Mouse (Mus musculus) left cerebral cortex, postnatal 25 days (tissue): ENCODE measurements around the gene Hemk1. TPM values are rescaled to one million over a fixed set of nuclear protein-coding genes. Genes with fewer than 3 reads are reported as not detected.

ENCODE experiments used
- DNase-seq, 2 experiments: peaks; one replicate each; pipeline ENCODE4 v3.0.0; 2022; ENCODE audit warnings: low spot score in 2 of 2, mixed read lengths in 1 of 2
- intact Hi-C: fragments of 180-260 bp; cut with DNase I; formaldehyde crosslinking; loops from one replicate; pipeline ENCODE4 v1.15.1; 2025
- total RNA-seq, 2 experiments: library from RNA; stranded (reverse); gene quantifications; 2 replicates each; pipeline ENCODE4 v1.2.3; 2021

The Hemk1 gene
- total RNA-seq, 2 experiments from 2014 or later = 17.2 to 18.2 TPM

DNA sequence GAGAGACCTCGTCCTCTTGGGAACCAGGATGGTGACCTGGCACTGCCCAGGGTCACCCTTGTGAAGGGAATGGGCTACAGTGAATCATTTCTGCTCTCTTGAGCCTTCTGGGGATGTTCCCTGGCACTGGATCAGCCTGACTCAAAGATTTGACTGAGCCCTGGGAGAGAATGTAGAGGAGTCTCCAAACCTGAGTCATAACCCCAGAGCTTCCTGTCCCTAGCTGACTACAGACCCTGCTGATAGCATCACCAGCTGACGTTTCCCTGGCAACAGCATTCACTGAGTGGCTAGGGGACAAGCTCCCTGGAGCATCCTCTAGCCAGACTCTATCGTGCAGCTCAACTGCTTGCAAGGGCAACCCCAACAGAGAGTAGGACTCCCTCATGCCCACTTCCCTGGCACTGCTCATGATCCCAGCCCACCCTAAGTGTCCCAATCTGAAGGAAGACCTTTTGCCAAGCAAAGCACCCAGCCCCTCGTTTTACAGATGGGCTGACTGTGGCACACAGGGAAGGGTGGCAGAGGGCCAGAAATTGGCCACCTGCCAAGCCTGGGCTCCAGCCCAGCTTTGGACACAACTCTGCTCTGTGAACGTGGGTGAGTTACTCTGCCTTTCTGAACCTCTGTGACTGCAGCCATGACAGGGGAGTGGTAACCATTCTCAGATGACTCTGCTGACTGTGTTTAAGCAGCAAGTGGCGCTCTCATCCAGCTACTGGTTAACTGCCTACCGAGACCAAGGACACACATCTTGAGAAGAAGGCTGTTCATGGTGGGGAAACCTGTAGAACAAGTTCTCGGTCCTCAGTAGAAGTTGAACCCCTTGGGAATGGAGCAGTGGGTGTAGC is 59.4 kb downstream of the Hemk1 start:
- intact Hi-C loops = no loop called here
- no peak for DNase-seq

DNA sequence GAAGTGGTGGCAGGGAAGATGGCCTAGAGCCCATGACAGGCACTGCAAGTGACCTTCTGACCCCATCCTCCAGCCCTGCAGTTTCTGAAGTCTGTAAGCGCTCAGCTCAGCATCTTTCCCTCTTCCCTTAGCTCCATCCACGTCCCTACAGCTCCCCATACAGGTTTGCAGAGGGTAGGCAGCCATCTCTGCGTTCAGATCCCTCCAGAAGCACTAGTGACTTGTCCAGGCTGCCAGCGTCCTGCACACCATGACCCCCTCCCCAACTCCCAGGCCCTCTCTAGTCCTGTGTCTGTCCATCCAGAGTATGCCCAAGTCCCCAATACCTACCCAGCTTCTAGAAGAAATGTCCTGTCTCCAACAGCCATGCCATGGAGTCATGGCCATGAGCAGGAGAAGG is 60.0 kb downstream of the Hemk1 start:
- intact Hi-C loops = no loop called here
- DNase-seq = peak in 1 of 2 experiments; percentile 59

DNA sequence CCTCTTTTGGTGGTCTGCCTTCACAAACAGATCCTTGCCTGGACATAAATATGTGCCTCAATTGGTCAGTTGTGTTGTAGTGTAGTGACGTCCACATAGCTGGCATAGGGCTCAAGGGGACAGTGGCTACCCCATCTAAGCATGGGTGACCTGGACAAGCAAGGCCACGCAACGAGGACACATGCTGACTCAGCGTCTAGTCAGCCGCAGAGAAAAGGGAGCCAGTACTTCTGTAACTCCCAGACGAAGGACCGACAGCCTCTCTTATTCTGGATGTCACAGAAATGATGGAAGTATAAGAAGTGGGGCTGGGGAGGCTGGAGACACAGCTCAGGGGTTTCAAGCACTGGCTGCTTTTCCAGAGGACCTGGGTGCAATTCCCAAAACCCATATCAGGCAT is 60.5 kb downstream of the Hemk1 start:
- intact Hi-C loops = no loop called here
- no peak for DNase-seq

Other genes starting within 250 kb of the Hemk1 start
- gene Dock3, start 106.4 kb downstream of the Hemk1 start, total RNA-seq = 100 to 1,000 TPM; 188 to 213 TPM
- gene Mapkapk3, start 48.5 kb downstream of the Hemk1 start, total RNA-seq = 1 to 10 TPM; 2.2 to 4.5 TPM
- 1 to 10 TPM; 5.8 to 9.4 TPM for gene Cish, start 42.3 kb downstream of the Hemk1 start, total RNA-seq
- gene 6430571L13Rik, start 2.3 kb upstream of the Hemk1 start, total RNA-seq = 1 to 10 TPM; 3.7 to 4.0 TPM
- 10 to 100 TPM; 25.4 to 40.2 TPM for gene Cacna2d2, start 61.3 kb upstream of the Hemk1 start, total RNA-seq
- gene Tmem115, start 195.6 kb upstream of the Hemk1 start, total RNA-seq = 10 to 100 TPM; 33.3 to 36.5 TPM
- gene Cyb561d2, start 203.8 kb upstream of the Hemk1 start, total RNA-seq = 10 to 100 TPM; 16.2 to 17.4 TPM
- 10 to 100 TPM; 40.4 to 41.7 TPM for gene Nprl2, start 203.9 kb upstream of the Hemk1 start, total RNA-seq
- gene Zmynd10, start 208.9 kb upstream of the Hemk1 start, total RNA-seq = 1 to 10 TPM; 4.0 to 5.6 TPM
- 10 to 100 TPM; 14.3 to 17.4 TPM for gene Rassf1, start 213.2 kb upstream of the Hemk1 start, total RNA-seq
- 10 to 100 TPM; 86.5 to 94.7 TPM for gene Tusc2, start 224.9 kb upstream of the Hemk1 start, total RNA-seq
- gene Hyal2, start 229.6 kb upstream of the Hemk1 start, total RNA-seq = 10 to 100 TPM in 1 of 2 experiments, 1 to 10 TPM in 1; 9.3 to 10.1 TPM
- 1 to 10 TPM; 5.0 to 7.4 TPM for gene Hyal1, start 238.6 kb upstream of the Hemk1 start, total RNA-seq
- 10 to 100 TPM; 10.8 to 11.3 TPM for gene Naa80, start 240.5 kb upstream of the Hemk1 start, total RNA-seq
- 1 to 10 TPM in 1 of 2 experiments, under 1 TPM in 1; 0.96 to 1.1 TPM for gene Hyal3, start 242.5 kb upstream of the Hemk1 start, total RNA-seq
- gene Ifrd2, start 249.3 kb upstream of the Hemk1 start, total RNA-seq = 10 to 100 TPM; 11.1 to 13.3 TPM